ENCODE assay signal across 20 mouse cellular contexts in genomic region chr5:125011628-125012027, GRCm38 (mm10). TPM values are rescaled to one million over a fixed set of nuclear protein-coding genes. Genes with fewer than 3 reads are reported as not detected.
"Had no signal": no experiment of that assay in that cellular context is flagged by ENCODE, and none has a peak within 500 bp of the region (broad histone marks: within the 10 kb centered on the region; RNA-seq: fewer than 3 reads in every experiment).

No protein-coding gene starts in this region.

- H3K27ac ChIP-seq: kidney, postnatal 0 days; liver, embryonic 13.5 days; lung, embryonic 15.5 days; macrophage; midbrain, embryonic 13.5 days; neural tube, embryonic 12.5 days had no signal

- H3K9me3 ChIP-seq: liver, embryonic 13.5 days; lung, embryonic 15.5 days; megakaryocyte, embryonic 14.5 days; midbrain, embryonic 13.5 days; neural tube, embryonic 12.5 days had no signal

- H3K27me3 ChIP-seq: liver, embryonic 13.5 days; lung, embryonic 15.5 days; midbrain, embryonic 13.5 days; neural tube, embryonic 12.5 days had no signal

- ATAC-seq: liver, postnatal 0 days; midbrain, embryonic 13.5 days had no signal

- H3K4me2 ChIP-seq: liver, embryonic 13.5 days; lung, embryonic 15.5 days; midbrain, embryonic 13.5 days; neural tube, embryonic 12.5 days had no signal

- H3K4me3 ChIP-seq: liver, embryonic 13.5 days; lung, embryonic 15.5 days; megakaryocyte, embryonic 14.5 days; midbrain, embryonic 13.5 days; neural tube, embryonic 12.5 days had no signal

- H3K9ac ChIP-seq: liver, embryonic 13.5 days; liver, postnatal 0 days; lung, embryonic 15.5 days; midbrain, embryonic 13.5 days; neural tube, embryonic 12.5 days had no signal

- DNase-seq: kidney, adult 8-10 months; kidney, postnatal 36 days; left cerebral cortex, postnatal 4 days; liver; liver, embryonic 13.5 days; liver, postnatal 0 days; lung, postnatal 14 days; retina, postnatal 1 day; right cerebral cortex, postnatal 4 days; spleen, adult 18-20 months; thymus, adult 18-20 months; thymus, postnatal 14 days had no signal

RNA-seq across cellular contexts. Expression of gene Rflna, which starts 8.6 kb away (rescaled TPM):
- total RNA-seq: monocyte, adult 5-6 weeks; neutrophil, adult 5-6 weeks had no signal
- polyA plus RNA-seq: macrophage had no signal
